Mouse (Mus musculus) R1 (cell line): ENCODE measurements around the gene Grk5.
"Not testable (repeated sequence)": the region's sequence is repeated elsewhere in the genome, so short reads cannot be mapped to it uniquely, and the experiment has no call there.

ENCODE experiments used
- DNase-seq: peaks from one replicate; pipeline ENCODE4 v3.0.0-alpha.2; 2018; ENCODE audit warnings: low read depth, low spot score

Gene Grk5

GRCm38 (mm10) chr19:60911653-60912052 lies 22.1 kb downstream of the Grk5 start:
- DNase-seq: no peak

GRCm38 (mm10) chr19:60915236-60915635 lies 25.7 kb downstream of the Grk5 start:
- DNase-seq: no peak

GRCm38 (mm10) chr19:60915862-60916261 lies 26.3 kb downstream of the Grk5 start:
- DNase-seq: no peak

GRCm38 (mm10) chr19:60916869-60917570 lies 27.5 kb downstream of the Grk5 start:
- no peak for DNase-seq

- DNase-seq: not testable (repeated sequence)
Measured at GRCm38 (mm10) chr19:60924534-60924933, 35.0 kb downstream of the Grk5 start.

GRCm38 (mm10) chr19:60935001-60935400 lies 45.5 kb downstream of the Grk5 start:
- no peak for DNase-seq

GRCm38 (mm10) chr19:60939954-60940379 lies 50.4 kb downstream of the Grk5 start:
- no peak for DNase-seq

- DNase-seq: no peak
Measured at GRCm38 (mm10) chr19:60940866-60941265, 51.3 kb downstream of the Grk5 start.

- DNase-seq: no peak
Measured at GRCm38 (mm10) chr19:60945801-60946311, 56.3 kb downstream of the Grk5 start.

GRCm38 (mm10) chr19:60946656-60947055 lies 57.1 kb downstream of the Grk5 start:
- no peak for DNase-seq

GRCm38 (mm10) chr19:60948996-60949395 lies 59.4 kb downstream of the Grk5 start:
- no peak for DNase-seq

GRCm38 (mm10) chr19:60950056-60950869 lies 60.7 kb downstream of the Grk5 start:
- DNase-seq: no peak

- no peak for DNase-seq
Measured at GRCm38 (mm10) chr19:60955131-60955530, 65.6 kb downstream of the Grk5 start.

GRCm38 (mm10) chr19:60955712-60956111 lies 66.2 kb downstream of the Grk5 start:
- DNase-seq: no peak

- no peak for DNase-seq
Measured at GRCm38 (mm10) chr19:60956198-60956750, 66.7 kb downstream of the Grk5 start.

GRCm38 (mm10) chr19:60959706-60960230 lies 70.2 kb downstream of the Grk5 start:
- no peak for DNase-seq

GRCm38 (mm10) chr19:60962358-60963061 lies 73.0 kb downstream of the Grk5 start:
- no peak for DNase-seq

- no peak for DNase-seq
Measured at GRCm38 (mm10) chr19:60967909-60968308, 78.4 kb downstream of the Grk5 start.

GRCm38 (mm10) chr19:60970406-60970805 lies 80.9 kb downstream of the Grk5 start:
- DNase-seq: no peak

- DNase-seq: no peak
Measured at GRCm38 (mm10) chr19:60971598-60971997, 82.0 kb downstream of the Grk5 start.

- DNase-seq: no peak
Measured at GRCm38 (mm10) chr19:60972281-60973015, 82.9 kb downstream of the Grk5 start.
